Mouse (Mus musculus): ENCODE measurements around the gene Krtap5-4. TPM values are rescaled to one million over a fixed set of nuclear protein-coding genes. Genes with fewer than 3 reads are reported as not detected.
"Not testable (repeated sequence)": the region's sequence is repeated elsewhere in the genome, so short reads cannot be mapped to it uniquely, and the experiment has no call there.

The Krtap5-4 gene
- not detected in 2 replicates for total RNA-seq (2017)

- no peak for ATAC-seq (ENCODE audit: extremely low read depth, insufficient number of reproducible peaks, low FRiP score, poor library complexity, severe bottlenecking)
Observed at GRCm38 (mm10) chr7:142303249-142303648, at the start of gene Krtap5-4. Gene Krtap5-4 (plus strand): TSS chr7:142303549.

- ATAC-seq (ENCODE audit: extremely low read depth, insufficient number of reproducible peaks, low FRiP score, poor library complexity, severe bottlenecking): 0 out of 2 replicates have a peak, but pooled peaks have one; percentile 23
Observed at GRCm38 (mm10) chr7:142255517-142255916, 47.8 kb upstream of the Krtap5-4 start.

DNA sequence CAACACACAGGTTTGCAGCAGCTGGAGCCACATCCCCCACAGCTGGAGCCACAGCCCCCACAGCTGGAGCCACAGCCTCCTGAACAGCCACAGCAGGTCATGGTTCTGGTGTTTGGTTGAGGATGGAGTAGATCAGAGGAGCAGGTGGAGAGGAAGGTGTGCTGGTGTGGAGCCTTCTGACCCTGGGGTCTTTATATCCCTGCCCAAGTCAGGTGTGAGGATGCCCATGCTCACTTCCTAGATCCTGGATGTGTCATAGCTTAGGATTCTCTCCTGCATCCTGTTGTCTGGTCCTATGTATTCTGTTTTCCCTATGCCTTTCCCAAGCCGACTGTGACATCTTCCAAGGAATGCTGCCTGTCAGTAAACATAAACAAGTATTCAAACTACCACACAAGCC lies 45.1 kb upstream of the Krtap5-4 start, which contains the start of gene Gm2431:
Gene Gm2431, minus strand, starts transcription at position 101 of the 400 bp plus-strand sequence.
- ATAC-seq (ENCODE audit: extremely low read depth, insufficient number of reproducible peaks, low FRiP score, poor library complexity, severe bottlenecking): not testable (repeated sequence)

DNA sequence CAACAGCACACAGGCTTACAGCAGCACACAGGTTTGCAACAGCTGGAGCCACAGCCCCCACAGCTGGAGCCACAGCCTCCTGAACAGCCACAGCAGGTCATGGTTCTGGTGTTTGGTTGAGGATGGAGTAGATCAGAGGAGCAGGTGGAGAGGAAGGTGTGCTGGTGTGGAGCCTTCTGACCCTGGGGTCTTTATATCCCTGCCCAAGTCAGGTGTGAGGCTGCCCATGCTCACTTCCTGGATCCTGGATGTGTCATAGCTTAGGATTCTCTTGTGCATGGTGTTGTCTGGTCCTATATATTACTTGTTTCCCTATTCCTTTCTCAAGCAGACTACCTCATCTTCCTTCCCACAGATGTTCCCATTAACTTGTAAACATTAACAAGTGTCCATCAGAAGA lies 29.1 kb upstream of the Krtap5-4 start, which contains the start of gene Gm4559:
Gene Gm4559, minus strand, starts transcription at position 101 of the 400 bp plus-strand sequence.
- not testable (repeated sequence) for ATAC-seq (ENCODE audit: extremely low read depth, insufficient number of reproducible peaks, low FRiP score, poor library complexity, severe bottlenecking)

- peak; percentile 65; the same call in 1 of the 2 replicates for ATAC-seq (ENCODE audit: extremely low read depth, insufficient number of reproducible peaks, low FRiP score, poor library complexity, severe bottlenecking)
Observed at GRCm38 (mm10) chr7:142278183-142278582, 25.2 kb upstream of the Krtap5-4 start.

DNA sequence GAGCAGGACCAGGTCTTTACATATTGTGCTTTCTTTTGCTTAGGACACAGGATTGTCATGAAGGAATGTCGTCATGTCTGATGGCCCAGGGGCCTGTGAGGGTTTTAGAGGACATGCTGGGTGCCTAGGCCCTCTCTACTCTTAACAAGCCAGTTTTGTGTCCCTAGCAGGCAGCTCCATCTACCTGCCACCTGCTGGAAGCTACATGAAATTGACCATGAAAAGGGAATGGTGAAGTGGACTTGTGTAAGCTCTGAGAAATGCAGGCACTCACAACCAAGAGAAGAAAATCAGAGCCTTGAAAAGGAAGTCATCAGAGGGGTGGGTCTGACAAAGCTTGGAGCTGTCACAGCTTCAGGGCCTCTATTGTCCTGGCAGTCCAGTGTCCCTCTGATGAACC lies 24.1 kb upstream of the Krtap5-4 start:
- ATAC-seq (ENCODE audit: extremely low read depth, insufficient number of reproducible peaks, low FRiP score, poor library complexity, severe bottlenecking): not testable (repeated sequence)

DNA sequence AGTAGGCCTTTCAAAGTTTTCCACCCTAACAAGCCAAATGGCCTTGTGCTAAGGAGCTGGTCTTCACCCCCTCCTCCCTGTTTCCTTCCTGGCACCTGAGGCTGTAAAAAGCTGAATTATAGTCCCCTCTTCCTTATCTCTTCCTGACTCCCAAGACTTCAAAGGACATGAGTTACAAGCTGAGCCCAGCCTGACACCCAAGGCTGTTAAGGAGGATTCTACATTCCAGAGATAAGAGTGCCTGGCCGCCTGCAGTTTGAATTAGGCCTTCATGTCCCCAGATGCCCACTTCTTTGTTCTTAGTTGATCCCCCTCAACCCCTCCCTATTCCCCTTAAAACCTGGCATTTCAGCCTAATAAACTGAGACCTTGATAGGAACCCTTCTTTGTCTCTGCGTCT lies 20.5 kb upstream of the Krtap5-4 start:
- ATAC-seq (ENCODE audit: extremely low read depth, insufficient number of reproducible peaks, low FRiP score, poor library complexity, severe bottlenecking): not testable (repeated sequence)

- ATAC-seq (ENCODE audit: extremely low read depth, insufficient number of reproducible peaks, low FRiP score, poor library complexity, severe bottlenecking): peak; percentile 61
Observed at GRCm38 (mm10) chr7:142284023-142284591, 19.2 kb upstream of the Krtap5-4 start.

GRCm38 (mm10) chr7:142284615-142285080 lies 18.7 kb upstream of the Krtap5-4 start:
- ATAC-seq (ENCODE audit: extremely low read depth, insufficient number of reproducible peaks, low FRiP score, poor library complexity, severe bottlenecking): peak; percentile 48

GRCm38 (mm10) chr7:142285130-142285835 lies 18.1 kb upstream of the Krtap5-4 start:
- ATAC-seq (ENCODE audit: extremely low read depth, insufficient number of reproducible peaks, low FRiP score, poor library complexity, severe bottlenecking): no peak

DNA sequence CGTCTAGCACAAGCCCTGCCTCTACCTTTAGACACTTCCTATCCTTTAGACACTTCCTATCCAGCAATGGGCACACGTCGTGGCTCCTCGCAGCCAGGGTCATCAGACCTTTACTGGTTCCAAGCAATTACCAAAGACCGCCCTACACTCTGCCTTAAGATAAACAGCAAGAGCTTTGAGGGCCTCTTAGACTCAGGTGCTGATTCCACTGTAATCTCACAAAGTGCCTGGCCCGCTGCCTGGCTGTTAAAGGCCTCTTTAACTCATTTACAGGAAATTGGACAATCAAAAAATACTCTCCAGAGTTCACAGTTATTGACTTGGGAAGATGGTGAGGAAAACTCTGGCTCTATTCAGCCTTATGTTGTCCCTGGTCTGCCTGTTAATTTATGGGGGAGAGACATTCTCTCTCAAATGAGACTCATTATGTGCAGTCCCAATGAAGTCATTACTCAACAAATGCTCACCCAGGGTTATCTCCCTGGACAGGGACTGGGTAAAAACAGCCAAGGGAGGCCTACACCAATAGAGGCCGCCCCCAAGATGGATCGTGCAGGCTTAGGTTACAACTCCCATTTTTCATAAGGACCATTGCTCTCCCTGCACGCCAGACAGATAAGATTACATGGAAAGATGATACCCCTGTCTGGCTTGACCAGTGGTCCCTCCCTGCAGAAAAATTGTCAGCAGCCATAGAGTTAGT lies 17.3 kb upstream of the Krtap5-4 start:
- not testable (repeated sequence) for ATAC-seq (ENCODE audit: extremely low read depth, insufficient number of reproducible peaks, low FRiP score, poor library complexity, severe bottlenecking)

DNA sequence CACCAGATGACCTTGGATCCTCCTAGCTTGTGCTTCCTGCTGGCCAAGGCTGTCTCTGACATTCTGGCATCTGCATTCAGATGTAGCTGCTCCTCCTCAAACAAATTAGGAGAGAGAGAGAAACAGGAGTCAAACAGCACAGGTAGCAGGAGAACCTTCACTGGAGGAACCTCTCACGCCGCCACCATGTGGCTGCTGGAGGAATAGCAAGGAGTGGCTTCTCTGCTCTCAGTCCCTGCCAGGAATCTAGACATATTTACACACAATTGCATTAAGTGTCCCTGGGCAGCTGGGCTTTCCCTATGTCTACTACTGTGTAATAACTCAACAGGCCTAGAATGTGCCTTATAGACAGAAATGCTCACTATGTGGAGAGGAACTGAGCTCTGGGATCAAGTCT lies 9.5 kb upstream of the Krtap5-4 start:
- peak; percentile 67; the same call in 1 of the 2 replicates for ATAC-seq (ENCODE audit: extremely low read depth, insufficient number of reproducible peaks, low FRiP score, poor library complexity, severe bottlenecking)

GRCm38 (mm10) chr7:142295418-142295817 lies 7.9 kb upstream of the Krtap5-4 start:
- ATAC-seq (ENCODE audit: extremely low read depth, insufficient number of reproducible peaks, low FRiP score, poor library complexity, severe bottlenecking): no peak

DNA sequence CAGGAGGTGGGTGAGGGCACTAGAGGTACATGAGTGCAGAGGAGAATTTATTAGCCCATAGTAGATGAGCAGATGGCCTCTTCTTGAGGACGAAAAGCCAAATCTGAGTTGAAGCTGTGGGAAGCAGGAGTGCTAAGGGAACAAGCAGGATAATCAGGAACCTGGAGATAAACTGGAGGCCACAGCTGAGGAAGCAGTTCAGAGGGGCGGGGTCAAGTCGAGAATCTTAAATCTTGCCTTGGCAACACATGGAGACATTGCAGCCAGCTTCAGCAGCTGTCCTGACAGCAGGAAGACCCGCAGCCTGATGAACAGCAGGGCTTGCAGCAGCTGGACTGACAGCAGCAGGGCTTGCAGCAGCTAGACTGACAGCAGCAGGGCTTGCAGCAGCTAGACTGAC lies 7.2 kb upstream of the Krtap5-4 start:
- not testable (repeated sequence) for ATAC-seq (ENCODE audit: extremely low read depth, insufficient number of reproducible peaks, low FRiP score, poor library complexity, severe bottlenecking)

GRCm38 (mm10) chr7:142297018-142297417 lies 6.3 kb upstream of the Krtap5-4 start, which contains the start of gene Krtap5-1:
Gene Krtap5-1 (minus strand): TSS chr7:142297118.
- ATAC-seq (ENCODE audit: extremely low read depth, insufficient number of reproducible peaks, low FRiP score, poor library complexity, severe bottlenecking): not testable (repeated sequence)

DNA sequence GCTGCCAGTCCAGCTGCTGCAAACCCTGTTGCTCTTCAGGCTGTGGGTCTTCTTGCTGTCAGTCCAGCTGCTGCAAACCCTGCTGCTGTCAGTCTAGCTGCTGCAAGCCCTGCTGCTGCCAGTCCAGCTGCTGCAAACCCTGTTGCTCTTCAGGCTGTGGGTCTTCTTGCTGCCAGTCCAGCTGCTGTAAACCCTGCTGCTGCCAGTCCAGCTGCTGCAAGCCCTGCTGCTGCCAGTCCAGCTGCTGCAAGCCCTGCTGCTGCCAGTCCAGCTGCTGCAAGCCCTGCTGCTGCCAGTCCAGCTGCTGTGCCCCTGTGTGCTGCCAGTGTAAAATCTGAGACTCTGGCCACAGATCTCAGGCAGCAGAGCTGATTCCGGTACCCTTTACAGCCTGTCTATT lies 580 bp downstream of the Krtap5-4 start:
- ATAC-seq (ENCODE audit: extremely low read depth, insufficient number of reproducible peaks, low FRiP score, poor library complexity, severe bottlenecking): not testable (repeated sequence)

GRCm38 (mm10) chr7:142314600-142315285 lies 11.4 kb downstream of the Krtap5-4 start:
- no peak for ATAC-seq (ENCODE audit: extremely low read depth, insufficient number of reproducible peaks, low FRiP score, poor library complexity, severe bottlenecking)

DNA sequence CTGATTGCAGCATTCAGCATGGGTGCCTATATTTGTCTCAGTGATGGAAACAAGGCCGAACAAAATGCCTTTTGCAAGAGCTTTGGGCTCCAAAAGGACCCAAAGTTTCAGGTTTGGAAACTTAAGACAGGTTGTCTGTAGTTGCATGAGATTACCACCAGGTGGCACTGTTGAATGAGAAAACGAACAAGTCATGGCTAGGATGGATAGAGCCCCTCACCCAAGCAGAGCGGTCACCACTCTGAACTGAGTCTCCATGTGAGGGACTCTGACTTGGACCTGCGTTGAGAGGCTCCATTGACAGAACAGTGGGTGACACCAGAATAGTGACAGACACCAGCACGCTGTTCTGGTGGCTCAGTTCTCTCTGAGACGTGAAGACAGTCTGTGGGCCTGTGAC lies 13.2 kb downstream of the Krtap5-4 start:
- peak; percentile 37; the same call in 1 of the 2 replicates for ATAC-seq (ENCODE audit: extremely low read depth, insufficient number of reproducible peaks, low FRiP score, poor library complexity, severe bottlenecking)

DNA sequence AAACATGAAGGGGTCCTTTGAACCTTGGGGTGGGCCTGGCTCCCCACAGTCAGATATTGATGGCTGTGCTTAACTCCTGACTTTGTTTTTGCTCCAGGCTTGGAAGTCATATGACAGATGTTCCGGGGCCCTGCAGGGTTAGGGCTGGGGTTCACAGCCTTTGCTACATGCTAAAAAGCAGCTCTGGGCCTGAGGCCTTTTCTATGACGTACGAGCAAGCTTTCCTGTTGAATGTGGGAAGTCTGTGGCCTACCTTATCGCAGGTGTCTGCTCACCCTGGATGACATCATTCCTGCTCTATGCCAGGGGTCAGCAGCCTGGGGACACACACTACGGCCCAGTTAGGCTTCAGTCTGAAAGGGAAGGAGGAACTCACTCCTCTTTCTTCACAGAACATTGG lies 13.9 kb downstream of the Krtap5-4 start:
- no peak for ATAC-seq (ENCODE audit: extremely low read depth, insufficient number of reproducible peaks, low FRiP score, poor library complexity, severe bottlenecking)
